Mouse (Mus musculus) embryo, embryonic 10.5 days (tissue): Measurements from ENCODE around the gene Olfr986.
"Not testable (repeated sequence)": the region's sequence is repeated elsewhere in the genome, so short reads cannot be mapped to it uniquely, and the experiment has no call there.

Source experiments
- DNase-seq: peaks from one replicate; pipeline ENCODE4 v3.0.0-alpha.2; 2015; ENCODE audit warnings: low spot score

Olfr986 gene

GRCm38 (mm10) chr9:40180620-40181019, at the start of gene Olfr986:
Olfr986 (plus strand) TSS chr9:40180920.
- DNase-seq: no peak

GRCm38 (mm10) chr9:40136987-40137688, 43.6 kb upstream of the Olfr986 start:
- DNase-seq: no peak

- DNase-seq: no peak
Observed at GRCm38 (mm10) chr9:40139484-40139883, 41.2 kb upstream of the Olfr986 start.

GRCm38 (mm10) chr9:40141544-40141943, 39.2 kb upstream of the Olfr986 start:
- no peak for DNase-seq

DNA sequence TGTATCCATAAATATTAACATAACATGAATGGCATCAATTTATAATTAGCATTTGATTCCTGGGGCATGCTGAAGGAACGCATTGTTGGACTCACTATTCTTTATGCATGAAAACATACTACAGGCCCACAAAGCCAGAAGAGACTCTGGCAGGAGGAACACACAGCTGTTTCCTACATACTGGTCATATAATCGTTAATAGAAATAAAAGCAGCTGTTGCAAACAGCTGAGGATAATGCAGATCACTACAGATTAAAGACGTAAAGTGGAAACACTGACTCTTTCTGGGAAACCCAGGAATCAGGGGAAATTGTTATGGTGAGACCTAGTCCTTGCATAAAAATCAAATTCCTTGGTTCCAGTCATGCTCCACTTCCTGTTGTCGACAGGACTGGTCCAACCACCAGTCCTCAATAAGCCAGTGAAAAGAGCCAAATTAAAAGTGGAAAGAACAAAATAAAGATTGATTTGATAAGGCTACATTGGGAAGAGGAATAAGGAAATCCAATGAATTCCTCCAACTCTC, 25.5 kb upstream of the Olfr986 start:
- DNase-seq: no peak

DNA sequence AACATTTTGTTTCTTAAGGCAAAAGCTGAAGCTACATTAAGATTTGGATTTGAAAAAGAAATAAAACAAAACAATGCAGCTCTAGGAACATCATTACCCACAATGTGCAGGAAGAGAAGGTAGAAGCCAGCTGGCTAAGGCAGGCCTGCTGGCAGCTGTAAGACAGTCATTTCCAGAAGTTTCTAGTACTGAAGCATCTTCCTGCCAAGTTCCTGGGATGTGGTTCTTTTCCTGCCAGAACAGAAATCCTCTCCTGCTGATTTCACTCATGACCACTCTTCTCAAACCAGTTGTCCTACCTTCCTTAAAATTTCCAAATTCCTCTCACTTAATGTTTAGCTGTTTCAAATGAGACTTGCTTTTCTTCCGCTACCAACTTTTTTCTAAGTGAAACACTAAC, 14.3 kb upstream of the Olfr986 start:
- no peak for DNase-seq

DNA sequence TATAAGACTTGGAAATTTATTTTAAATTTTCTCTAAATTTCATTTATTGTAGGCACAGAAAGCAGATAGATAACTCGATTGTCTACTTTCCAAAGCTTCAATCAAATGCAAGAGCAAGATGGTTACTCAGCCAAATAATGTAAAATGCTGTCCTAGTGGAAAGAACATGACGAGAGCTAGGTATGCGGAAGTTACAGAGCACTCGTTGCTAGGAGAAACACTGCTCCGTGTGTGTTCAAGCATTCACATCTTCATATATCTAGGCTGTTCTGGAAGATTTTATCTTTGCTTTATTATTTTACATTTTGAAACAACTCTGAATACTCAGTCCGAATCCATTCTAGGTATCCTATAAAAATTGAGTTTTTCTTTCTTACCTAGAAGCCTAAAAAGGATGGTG, 3.7 kb upstream of the Olfr986 start:
- no peak for DNase-seq

GRCm38 (mm10) chr9:40185166-40185565, 4.4 kb downstream of the Olfr986 start:
- DNase-seq: not testable (repeated sequence)

DNA sequence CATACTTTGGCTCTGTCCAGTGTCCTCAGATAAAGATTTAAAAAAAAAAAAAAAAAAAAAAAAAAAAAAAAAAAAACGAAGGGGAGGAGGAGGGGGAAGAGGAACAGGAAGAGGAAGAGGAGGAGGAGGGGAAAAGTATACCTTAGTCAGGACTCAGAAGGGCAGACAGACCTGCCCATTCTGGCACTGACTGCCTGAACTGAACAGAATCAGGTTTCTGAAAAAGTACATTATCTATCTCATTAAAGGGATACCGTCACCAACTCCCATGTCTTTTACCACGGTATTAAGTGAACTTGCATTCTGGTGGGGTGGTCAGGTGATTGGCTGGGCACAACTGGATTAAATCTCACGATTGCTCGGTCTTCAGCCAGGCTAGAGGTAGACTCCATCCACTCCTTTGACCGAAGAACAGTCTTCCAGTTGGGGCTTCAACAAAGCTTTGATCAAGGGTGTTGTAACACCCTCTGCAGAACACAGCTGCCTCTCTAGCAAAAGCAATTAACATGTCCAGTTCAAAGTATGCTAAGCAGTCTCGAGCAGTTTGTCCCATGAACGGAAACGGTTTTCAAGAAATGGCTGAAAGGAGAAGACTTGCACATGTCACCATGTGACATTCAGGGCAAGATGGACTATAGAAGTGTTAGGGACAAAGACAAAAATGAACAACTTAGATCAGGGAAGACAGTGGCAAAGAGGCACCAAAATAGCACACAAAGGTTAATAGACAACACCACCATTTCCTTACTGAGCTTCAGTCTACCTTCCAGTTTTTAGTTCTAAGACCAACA, 10.6 kb downstream of the Olfr986 start:
- peak; percentile 10 for DNase-seq

DNA sequence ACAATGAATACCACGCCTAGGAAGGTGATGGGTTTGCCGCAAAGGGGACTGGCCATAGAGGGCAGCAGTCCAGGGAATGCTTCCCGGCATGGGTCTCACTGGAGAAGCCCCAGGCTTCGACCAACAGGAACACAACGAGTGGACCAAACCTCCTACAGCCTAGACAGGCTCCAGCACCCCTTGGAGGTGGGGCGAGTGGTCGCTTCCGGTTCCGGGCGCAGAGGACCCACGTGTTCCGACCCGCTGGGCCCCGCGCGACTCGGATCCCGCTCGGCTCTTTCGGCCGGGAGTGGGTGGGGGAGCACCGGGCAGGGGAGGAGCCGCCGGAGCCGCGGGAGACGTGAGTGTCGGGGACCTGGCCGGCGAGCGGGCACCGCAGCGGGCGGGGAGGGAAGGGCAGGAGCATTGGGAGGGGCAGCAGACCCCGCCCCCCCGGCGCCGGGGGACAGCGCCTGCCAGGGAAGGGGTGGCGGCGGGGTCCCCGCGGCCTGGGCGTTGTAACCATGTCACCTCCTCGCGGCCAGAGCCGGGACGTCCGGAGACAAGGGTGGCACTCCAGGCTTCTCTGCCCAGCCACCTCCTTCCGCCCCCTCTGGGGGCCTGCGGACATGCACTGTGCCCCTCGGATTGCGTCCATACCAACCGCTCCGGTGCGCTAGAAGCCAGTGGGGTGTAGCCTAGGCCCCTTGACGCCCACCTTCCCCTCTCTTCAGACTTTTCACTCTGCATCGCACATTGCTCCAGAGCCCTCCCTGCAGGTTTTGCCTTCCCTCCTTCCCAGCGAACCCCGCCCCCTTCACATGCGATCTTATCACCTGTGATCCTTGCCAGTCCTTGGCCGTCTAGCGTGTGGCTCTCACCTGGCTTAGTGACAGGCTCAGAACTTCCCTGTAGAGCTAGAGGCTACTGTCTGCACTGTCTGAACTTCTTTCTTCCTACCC, 11.6 kb downstream of the Olfr986 start, which contains the start of gene Zfp202:
Zfp202 (plus strand) TSS at position 219 of the 941 bp plus-strand sequence.
- peak; percentile 92 for DNase-seq

DNA sequence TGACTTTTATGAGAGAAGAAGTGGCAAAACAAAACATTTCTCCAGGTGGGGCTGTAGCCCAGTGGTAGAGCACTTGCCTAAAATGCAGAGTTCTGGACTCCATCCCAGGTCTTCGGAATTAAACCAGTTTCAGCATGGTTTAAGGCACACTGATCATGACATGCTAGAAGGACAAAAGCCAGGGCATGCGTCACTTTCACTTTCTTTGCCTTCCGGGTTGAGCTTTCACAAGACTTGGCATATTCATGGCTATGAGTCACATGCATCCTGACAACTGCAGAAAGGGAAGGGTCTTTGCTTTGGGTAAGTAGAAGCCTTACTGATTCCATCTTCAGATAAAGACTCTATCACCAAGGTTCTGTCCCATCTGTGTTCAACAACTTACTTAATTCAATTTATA, 15.3 kb downstream of the Olfr986 start:
- no peak for DNase-seq

- DNase-seq: no peak
Observed at GRCm38 (mm10) chr9:40206546-40206950, 25.8 kb downstream of the Olfr986 start.

DNA sequence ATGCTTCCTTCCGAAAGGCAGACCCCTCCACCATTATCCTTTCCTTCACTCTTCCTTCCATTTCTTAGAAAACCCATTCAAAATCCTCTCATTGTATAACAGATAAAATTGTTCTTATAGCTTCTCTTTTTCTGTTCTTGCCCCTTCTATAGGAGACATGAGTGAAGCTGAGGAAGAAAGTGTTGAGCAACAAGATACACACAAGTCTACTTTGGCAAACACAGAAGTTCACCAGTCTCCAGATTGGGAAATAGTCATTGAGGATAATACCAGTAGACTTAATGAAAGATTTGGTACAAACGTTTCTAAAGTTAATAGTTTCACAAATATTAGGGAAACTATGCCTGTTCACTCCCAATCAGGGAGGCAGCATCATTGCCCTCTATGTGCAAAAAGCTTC, 30.0 kb downstream of the Olfr986 start:
- no peak for DNase-seq

DNA sequence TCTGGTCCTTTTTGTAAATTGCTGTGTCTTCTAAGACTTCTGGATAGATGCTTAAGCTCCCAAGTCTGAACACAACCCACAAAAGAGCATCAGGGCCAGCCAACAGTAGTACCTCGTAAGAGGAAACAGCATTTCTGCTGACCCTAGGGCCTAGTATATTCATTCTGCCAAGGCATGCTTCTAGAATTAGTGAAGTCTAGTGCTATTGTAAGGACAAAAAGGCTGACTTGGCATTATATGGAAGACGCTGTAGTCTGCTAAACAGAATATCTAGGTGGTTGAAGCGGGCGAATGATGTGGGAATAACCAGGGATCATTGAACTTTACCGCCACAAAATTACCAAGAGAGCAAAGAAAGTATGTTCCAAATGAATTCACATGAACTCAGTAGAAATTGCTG, 33.3 kb downstream of the Olfr986 start:
- DNase-seq: no peak

GRCm38 (mm10) chr9:40216651-40217050, 35.9 kb downstream of the Olfr986 start:
- no peak for DNase-seq

DNA sequence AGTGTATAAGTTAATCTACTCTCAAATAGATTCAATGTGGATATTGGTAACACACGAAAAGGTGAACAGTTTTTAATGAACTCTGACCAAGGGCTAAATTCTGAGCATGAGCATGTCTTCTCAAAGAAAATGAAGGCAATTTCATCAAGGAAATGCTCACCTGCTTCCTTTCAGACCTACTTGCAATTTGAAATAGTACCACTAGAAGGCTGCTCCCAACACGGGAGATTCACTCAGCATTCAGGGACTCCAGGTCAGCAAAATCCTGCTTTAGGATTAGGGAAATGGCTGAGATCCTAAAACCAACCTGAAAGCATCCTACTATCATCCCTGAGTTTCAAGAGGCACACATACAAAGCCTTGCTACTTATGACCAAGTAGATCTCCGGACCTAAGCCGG, 43.6 kb downstream of the Olfr986 start:
- DNase-seq: no peak

GRCm38 (mm10) chr9:40227874-40228789, 47.4 kb downstream of the Olfr986 start:
- peak; percentile 86 for DNase-seq

DNA sequence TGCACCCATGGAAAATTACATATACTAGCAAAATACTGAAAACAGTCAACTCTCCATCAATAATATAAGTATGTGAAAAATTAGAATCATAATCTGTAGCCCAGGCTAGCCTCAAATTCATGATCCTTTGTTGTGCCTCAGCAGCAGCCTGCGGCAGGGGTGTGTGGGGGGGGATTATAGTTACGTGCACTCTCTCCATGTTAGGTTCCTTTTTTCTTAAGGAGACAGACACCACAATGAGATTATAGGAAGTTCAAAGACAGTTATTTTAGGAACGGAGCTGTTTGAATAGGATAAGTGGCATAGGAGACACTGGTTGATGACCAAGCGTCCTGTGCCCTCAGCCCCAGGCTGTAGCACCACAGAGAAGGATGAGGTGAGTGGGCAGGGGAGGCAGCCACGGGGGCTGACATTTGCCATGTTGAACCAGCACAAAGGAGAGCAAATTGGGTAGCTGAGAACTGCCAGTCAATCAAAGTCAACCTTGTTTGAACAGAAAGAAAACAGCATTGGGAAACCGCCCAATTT, 48.1 kb downstream of the Olfr986 start:
- DNase-seq: no peak

DNA sequence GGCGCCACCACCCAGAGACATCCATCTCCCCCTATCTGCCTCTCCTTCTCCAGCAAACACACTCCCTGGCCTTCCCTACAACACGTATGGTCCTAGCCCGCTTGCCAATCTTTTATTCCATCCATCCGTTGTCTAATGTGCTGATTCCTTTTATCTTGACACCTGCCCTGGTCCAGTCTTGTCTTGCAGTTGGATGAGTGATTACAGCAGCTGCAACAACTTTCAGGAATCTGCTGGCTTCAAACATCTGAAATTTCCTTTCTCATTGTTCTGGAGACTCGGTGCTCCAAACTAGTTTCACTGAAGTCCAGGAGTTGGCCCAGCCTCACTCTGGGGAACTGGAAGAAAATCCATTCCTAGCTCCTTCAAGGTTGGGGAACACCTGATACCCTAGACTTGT, 48.8 kb downstream of the Olfr986 start:
- no peak for DNase-seq

- DNase-seq: no peak
Observed at GRCm38 (mm10) chr9:40231019-40231418, 50.3 kb downstream of the Olfr986 start.
